Mouse (Mus musculus): ENCODE measurements around the gene Ankrd13b. TPM values are rescaled to one million over a fixed set of nuclear protein-coding genes. Genes with fewer than 3 reads are reported as not detected.
"Not testable (repeated sequence)": the region's sequence is repeated elsewhere in the genome, so short reads cannot be mapped to it uniquely, and the experiment has no call there.

Gene Ankrd13b
- total RNA-seq (2021) (10 to 100 TPM in 1 of 2 experiments, 1 to 10 TPM in 1; 9.2 to 10.6 TPM), polyA plus RNA-seq (2012; rRNA removed) (19.4 and 20.3 TPM in 2 replicates)
- long read RNA-seq, partial matches to known transcripts = 4 of 7 reads
- long read RNA-seq, other reads (novel, unspliced or antisense) = 1 of 7 reads

GRCm38 (mm10) chr11:77489591-77490235 lies at the start of gene Ankrd13b:
Gene Ankrd13b, minus strand, starts transcription at chr11:77489678.
- intact Hi-C loops (cut with DNase I) = loop anchor here (5.0 to 10.0 kb wide), 3 partner anchors 118 to 315 kb away; partner anchors contain the start of genes Ssh2 and Taok1
- Histone ChIP-seq H3K9ac (ENCODE audit: low read depth, low read length) (peak within 1 kb of the TSS; percentile 86), H3K27ac (peak within 1 kb of the TSS; percentile 45), H3K27me3 (ENCODE audit: control insufficient read depth, insufficient read depth, low read length) (no peaks in the 10 kb centered on the region), H3K79me2 (replicated peaks; ENCODE audit: control insufficient read depth, insufficient read depth, low read length) (peaks cover 3% of the 10 kb centered on the region; the same call in 1 of the 2 replicates), H3K4me3 (peak within 1 kb of the TSS; percentile 66), H3K4me1 (ENCODE audit: control insufficient read depth, insufficient read depth, low read length) (peaks cover 9% of the 10 kb centered on the region), H3K36me3 (ENCODE audit: control insufficient read depth, insufficient read depth, low read length) (no peaks in the 10 kb centered on the region; the same call in 1 of the 2 replicates)
- WGBS = 4% methylated on average over 61 of the region's 87 CpGs
- DNase-seq = peak; percentile 79 to 83
- no peak for TF ChIP-seq EP300 (IDR thresholded peaks at IDR 0.05; ENCODE audit: insufficient read depth, low read depth, low read length)
- TF ChIP-seq POLR2A (IDR thresholded peaks at IDR 0.05; ENCODE audit: insufficient read depth, low read depth, low read length) = peak; percentile 38; the same call in 1 of the 2 replicates

- TF ChIP-seq CTCF (IDR thresholded peaks at IDR 0.05) (no peak), POLR2A (IDR thresholded peaks at IDR 0.05; ENCODE audit: insufficient read depth, low read depth, low read length) (no peak), EP300 (IDR thresholded peaks at IDR 0.05; ENCODE audit: insufficient read depth, low read depth, low read length) (no peak)
- Histone ChIP-seq H3K27me3 (ENCODE audit: control insufficient read depth, insufficient read depth, low read length) (no peaks in the 10 kb centered on the region), H3K36me3 (ENCODE audit: control insufficient read depth, insufficient read depth, low read length) (no peaks in the 10 kb centered on the region), H3K27ac (no peak overlapping the region), H3K9ac (ENCODE audit: low read depth, low read length) (no peak overlapping the region), H3K4me1 (ENCODE audit: control insufficient read depth, insufficient read depth, low read length) (no peaks in the 10 kb centered on the region), H3K4me3 (no peak overlapping the region), H3K79me2 (replicated peaks; ENCODE audit: control insufficient read depth, insufficient read depth, low read length) (no peaks in the 10 kb centered on the region)
- no peak for DNase-seq
- intact Hi-C loops (cut with DNase I) = no loop called here
- WGBS = 83% methylated on average over 4 of the region's 4 CpGs
These were observed 42.8 kb upstream of the Ankrd13b start for GRCm38 (mm10) chr11:77532202-77532846.

DNA sequence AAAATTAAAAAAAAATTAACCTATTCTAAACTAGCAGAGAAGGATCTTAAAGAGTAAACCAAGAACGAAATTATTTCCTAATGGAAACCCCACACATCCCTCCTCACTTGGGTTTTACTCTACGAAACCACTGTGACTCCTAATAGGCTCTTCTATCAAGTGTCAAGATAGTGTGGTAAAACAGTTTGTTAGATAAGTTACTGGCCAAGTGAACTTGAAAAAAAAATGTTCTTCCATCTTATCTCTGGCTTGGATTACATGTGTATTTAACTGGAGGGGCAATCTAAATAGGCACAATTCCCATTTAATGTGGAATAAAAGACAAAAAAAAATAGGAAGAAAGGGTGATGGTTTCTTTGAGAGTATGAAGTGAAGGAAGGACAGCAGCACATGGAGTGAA lies 41.4 kb upstream of the Ankrd13b start:
- WGBS = 78% methylated on average over 2 of the region's 2 CpGs
- no peaks in the 10 kb centered on the region for H3K4me1 ChIP-seq (ENCODE audit: control insufficient read depth, insufficient read depth, low read length)
- H3K79me2 ChIP-seq (replicated peaks; ENCODE audit: control insufficient read depth, insufficient read depth, low read length) = no peaks in the 10 kb centered on the region
- DNase-seq = no peak
- intact Hi-C loops (cut with DNase I) = no loop called here
- TF ChIP-seq POLR2A (IDR thresholded peaks at IDR 0.05; ENCODE audit: insufficient read depth, low read depth, low read length) (no peak), CTCF (IDR thresholded peaks at IDR 0.05) (no peak), EP300 (IDR thresholded peaks at IDR 0.05; ENCODE audit: insufficient read depth, low read depth, low read length) (no peak)
- H3K27me3 ChIP-seq (ENCODE audit: control insufficient read depth, insufficient read depth, low read length) = no peaks in the 10 kb centered on the region
- no peak overlapping the region for H3K27ac ChIP-seq
- no peak overlapping the region for H3K4me3 ChIP-seq
- H3K36me3 ChIP-seq (ENCODE audit: control insufficient read depth, insufficient read depth, low read length) = no peaks in the 10 kb centered on the region
- H3K9ac ChIP-seq (ENCODE audit: low read depth, low read length) = no peak overlapping the region

- no peak for DNase-seq
- H3K27me3 ChIP-seq (ENCODE audit: control insufficient read depth, insufficient read depth, low read length) = no peaks in the 10 kb centered on the region
- no peak overlapping the region for H3K27ac ChIP-seq
- H3K4me1 ChIP-seq (ENCODE audit: control insufficient read depth, insufficient read depth, low read length) = no peaks in the 10 kb centered on the region
- H3K9ac ChIP-seq (ENCODE audit: low read depth, low read length) = no peak overlapping the region
- no peak overlapping the region for H3K4me3 ChIP-seq
- no peaks in the 10 kb centered on the region for H3K79me2 ChIP-seq (replicated peaks; ENCODE audit: control insufficient read depth, insufficient read depth, low read length)
- intact Hi-C loops (cut with DNase I) = no loop called here
- TF ChIP-seq CTCF (IDR thresholded peaks at IDR 0.05) (no peak), POLR2A (IDR thresholded peaks at IDR 0.05; ENCODE audit: insufficient read depth, low read depth, low read length) (no peak), EP300 (IDR thresholded peaks at IDR 0.05; ENCODE audit: insufficient read depth, low read depth, low read length) (no peak)
- no peaks in the 10 kb centered on the region for H3K36me3 ChIP-seq (ENCODE audit: control insufficient read depth, insufficient read depth, low read length)
- WGBS = 70% methylated on average over 3 of the region's 3 CpGs
These were observed 40.2 kb upstream of the Ankrd13b start for GRCm38 (mm10) chr11:77529644-77530043.

GRCm38 (mm10) chr11:77528420-77528819 lies 38.9 kb upstream of the Ankrd13b start:
- TF ChIP-seq CTCF (IDR thresholded peaks at IDR 0.05) = 0 out of 2 replicates have a peak, but pooled peaks have one; percentile 6
- H3K9ac ChIP-seq (ENCODE audit: low read depth, low read length); DNase-seq; H3K36me3 ChIP-seq (ENCODE audit: control insufficient read depth, insufficient read depth, low read length); H3K27me3 ChIP-seq (ENCODE audit: control insufficient read depth, insufficient read depth, low read length); H3K79me2 ChIP-seq (replicated peaks; ENCODE audit: control insufficient read depth, insufficient read depth, low read length); H3K4me1 ChIP-seq (ENCODE audit: control insufficient read depth, insufficient read depth, low read length); intact Hi-C loops (cut with DNase I); H3K4me3 ChIP-seq; H3K27ac ChIP-seq: not testable (repeated sequence)
- 89% methylated on average over 3 of the region's 3 CpGs for WGBS
